Mouse (Mus musculus): ENCODE results near the gene Unc93b1. TPM values are rescaled to one million over a fixed set of nuclear protein-coding genes. Genes with fewer than 3 reads are reported as not detected.

The Unc93b1 gene
- polyA plus RNA-seq, 1 experiment from 2014 or later, result 48.1 TPM

DNA sequence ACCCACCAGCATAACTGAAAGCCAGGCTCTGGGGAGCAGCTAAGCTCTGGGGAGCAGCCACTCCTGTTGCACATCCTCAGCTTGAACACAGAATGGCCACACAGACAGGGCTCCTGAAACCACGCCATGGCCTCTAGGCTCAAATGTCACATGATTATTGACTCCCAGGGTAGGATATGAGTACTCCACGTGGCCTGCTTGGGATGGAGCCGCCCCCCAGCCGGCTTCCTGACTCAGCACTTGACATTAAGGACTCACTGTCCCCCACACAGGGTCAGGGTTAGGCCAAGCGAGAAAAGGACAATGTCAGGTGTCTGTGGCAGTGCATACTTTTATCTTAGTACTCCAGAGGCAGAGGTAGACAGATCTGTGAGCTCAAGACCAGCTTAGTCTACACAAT is 24.8 kb upstream of the Unc93b1 start:
- Histone ChIP-seq H3K4me1 (ENCODE audit: insufficient read depth) (peaks cover 46% of the 10 kb centered on the region), H3K9me3 (ENCODE audit: low read length) (no peaks in the 10 kb centered on the region), H3K27ac (ENCODE audit: low read depth) (no peak overlapping the region), H3K36me3 (replicated peaks; ENCODE audit: insufficient read depth, low read length) (peaks cover 18% of the 10 kb centered on the region), H3K4me2 (ENCODE audit: low read depth, low read length) (no peak overlapping the region), H3K27me3 (ENCODE audit: insufficient read depth, low read length) (no peaks in the 10 kb centered on the region), H3K4me3 (ENCODE audit: low read depth, low read length) (no peak overlapping the region), H3K9ac (replicated peaks) (no peak overlapping the region)
- no peak for DNase-seq
- ATAC-seq, result no peak
- TF ChIP-seq EP300 (IDR thresholded peaks at IDR 0.05; ENCODE audit: low read depth) (no peak), CTCF (IDR thresholded peaks at IDR 0.05; ENCODE audit: low read depth) (no peak)
- WGBS (ENCODE audit: insufficient replicate concordance), result 63% methylated on average over 5 of the region's 5 CpGs

DNA sequence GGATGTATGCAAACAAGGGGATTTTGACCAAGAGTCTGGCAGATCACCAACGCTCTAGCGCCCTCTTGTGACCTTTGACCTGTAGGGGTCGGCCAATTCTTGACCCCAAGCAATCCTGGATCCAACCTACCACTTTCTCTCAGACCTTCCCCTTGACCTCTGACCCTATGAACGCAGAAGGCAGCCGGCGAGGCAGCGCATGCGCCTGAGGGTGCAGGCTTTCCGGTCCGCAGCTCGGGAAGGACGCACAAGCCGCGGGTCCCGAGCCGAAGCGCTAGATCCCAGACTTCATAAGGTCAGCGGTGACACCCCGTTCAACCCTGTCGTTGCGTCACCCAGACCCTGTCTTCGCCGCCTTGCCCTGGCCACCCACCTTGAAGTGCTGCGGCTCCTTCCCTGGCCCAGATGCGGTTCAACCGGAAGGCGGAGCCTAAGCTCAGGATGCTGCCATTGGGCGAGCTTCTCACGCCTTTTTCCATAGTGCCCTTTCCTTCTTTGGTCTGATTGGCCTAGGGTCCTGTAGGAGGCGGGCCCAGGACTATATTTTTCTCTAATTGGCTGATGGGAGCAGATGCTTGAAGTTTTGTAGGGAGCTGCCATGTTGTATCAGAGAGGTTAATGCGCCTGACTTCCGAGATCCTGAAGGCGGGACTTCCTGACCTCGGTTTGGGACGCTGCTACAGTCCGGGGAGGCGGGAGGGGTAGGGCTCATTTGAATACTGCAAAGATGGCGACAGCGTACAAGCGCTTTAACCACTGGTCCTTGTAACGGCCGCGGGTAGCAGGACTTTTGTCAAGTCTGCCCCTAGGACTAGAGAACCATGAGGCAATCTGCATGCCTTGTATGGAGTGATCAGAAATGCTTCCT is 22.4 kb upstream of the Unc93b1 start, which contains the start of gene Ndufs8:
Ndufs8 (minus strand) TSS at position 438 of the 868 bp plus-strand sequence.
- Histone ChIP-seq H3K36me3 (replicated peaks; ENCODE audit: insufficient read depth, low read length) (peaks cover 18% of the 10 kb centered on the region), H3K27me3 (ENCODE audit: insufficient read depth, low read length) (no peaks in the 10 kb centered on the region), H3K4me3 (ENCODE audit: low read depth, low read length) (peak within 1 kb of the TSS; percentile 58), H3K9ac (replicated peaks) (peak within 1 kb of the TSS; percentile 52), H3K9me3 (ENCODE audit: low read length) (no peaks in the 10 kb centered on the region), H3K27ac (ENCODE audit: low read depth) (peak within 1 kb of the TSS; percentile 70), H3K4me1 (ENCODE audit: insufficient read depth) (peaks cover 34% of the 10 kb centered on the region), H3K4me2 (ENCODE audit: low read depth, low read length) (peak within 1 kb of the TSS; percentile 76)
- DNase-seq (peak; percentile 91), ATAC-seq (peak; percentile 96)
- under 1% methylated on average over 43 of the region's 43 CpGs for WGBS (ENCODE audit: insufficient replicate concordance)
- TF ChIP-seq EP300 (IDR thresholded peaks at IDR 0.05; ENCODE audit: low read depth) (no peak), CTCF (IDR thresholded peaks at IDR 0.05; ENCODE audit: low read depth) (peak; percentile 50)

DNA sequence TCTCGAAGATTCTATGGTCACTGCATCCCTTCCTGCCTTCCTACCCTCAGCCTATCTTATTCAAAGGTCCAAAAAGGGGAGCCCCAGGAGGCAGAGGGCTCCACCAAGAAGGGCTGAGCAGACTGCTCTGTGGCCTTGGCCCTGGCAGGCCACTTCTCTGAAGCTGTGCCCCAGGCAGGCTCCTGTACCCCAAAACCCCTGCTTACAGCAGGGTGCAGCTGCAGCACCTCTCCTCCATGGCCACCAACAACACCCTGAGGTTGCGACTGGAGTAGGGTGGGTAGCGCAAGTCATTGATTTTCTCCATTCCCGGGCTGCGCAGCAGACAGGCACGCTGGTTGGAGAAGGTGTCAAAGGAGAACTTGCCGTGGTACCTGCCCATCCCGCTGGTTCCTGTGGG is 21.3 kb upstream of the Unc93b1 start:
- no peaks in the 10 kb centered on the region for H3K9me3 ChIP-seq (ENCODE audit: low read length)
- TF ChIP-seq EP300 (IDR thresholded peaks at IDR 0.05; ENCODE audit: low read depth) (no peak), CTCF (IDR thresholded peaks at IDR 0.05; ENCODE audit: low read depth) (no peak)
- peak overlapping the region; percentile 60 for H3K27ac ChIP-seq (ENCODE audit: low read depth)
- DNase-seq, result no peak
- H3K9ac ChIP-seq (replicated peaks), result peak overlapping the region; percentile 47
- peak overlapping the region; percentile 58 for H3K4me3 ChIP-seq (ENCODE audit: low read depth, low read length)
- no peak for ATAC-seq
- peak overlapping the region; percentile 76 for H3K4me2 ChIP-seq (ENCODE audit: low read depth, low read length)
- WGBS (ENCODE audit: insufficient replicate concordance), result 73% methylated on average over 8 of the region's 8 CpGs
- no peaks in the 10 kb centered on the region for H3K27me3 ChIP-seq (ENCODE audit: insufficient read depth, low read length)
- H3K36me3 ChIP-seq (replicated peaks; ENCODE audit: insufficient read depth, low read length), result peaks cover 15% of the 10 kb centered on the region
- peaks cover 26% of the 10 kb centered on the region for H3K4me1 ChIP-seq (ENCODE audit: insufficient read depth)

DNA sequence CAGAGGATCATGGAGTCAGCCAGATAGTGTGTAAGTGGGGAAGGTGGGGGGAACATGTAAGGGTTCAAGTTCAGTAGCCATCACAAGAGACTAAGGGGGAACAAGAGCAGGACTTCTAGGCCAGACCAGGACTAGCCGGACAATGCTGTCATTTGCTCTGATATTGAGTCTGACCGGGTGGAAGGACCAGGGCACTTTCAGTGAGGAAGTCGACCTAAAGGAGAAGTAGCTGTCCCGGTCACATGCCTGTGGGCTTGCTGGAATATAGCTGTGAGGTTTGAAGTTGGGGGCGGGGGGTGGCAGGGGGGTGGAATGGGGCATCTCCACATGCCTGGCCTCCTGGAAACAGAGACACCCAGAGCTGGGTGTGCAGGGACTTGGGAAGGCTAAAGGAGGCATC is 20.5 kb upstream of the Unc93b1 start:
- no peaks in the 10 kb centered on the region for H3K9me3 ChIP-seq (ENCODE audit: low read length)
- TF ChIP-seq CTCF (IDR thresholded peaks at IDR 0.05; ENCODE audit: low read depth) (no peak), EP300 (IDR thresholded peaks at IDR 0.05; ENCODE audit: low read depth) (no peak)
- no peak overlapping the region for H3K4me2 ChIP-seq (ENCODE audit: low read depth, low read length)
- no peak for DNase-seq
- ATAC-seq, result no peak
- H3K27me3 ChIP-seq (ENCODE audit: insufficient read depth, low read length), result no peaks in the 10 kb centered on the region
- peaks cover 26% of the 10 kb centered on the region for H3K4me1 ChIP-seq (ENCODE audit: insufficient read depth)
- 51% methylated on average over 5 of the region's 5 CpGs for WGBS (ENCODE audit: insufficient replicate concordance)
- H3K4me3 ChIP-seq (ENCODE audit: low read depth, low read length), result no peak overlapping the region
- no peak overlapping the region for H3K9ac ChIP-seq (replicated peaks)
- H3K36me3 ChIP-seq (replicated peaks; ENCODE audit: insufficient read depth, low read length), result peaks cover 8% of the 10 kb centered on the region; the same call in 1 of the 2 replicates
- peak overlapping the region; percentile 60; the same call in 1 of the 2 replicates for H3K27ac ChIP-seq (ENCODE audit: low read depth)

DNA sequence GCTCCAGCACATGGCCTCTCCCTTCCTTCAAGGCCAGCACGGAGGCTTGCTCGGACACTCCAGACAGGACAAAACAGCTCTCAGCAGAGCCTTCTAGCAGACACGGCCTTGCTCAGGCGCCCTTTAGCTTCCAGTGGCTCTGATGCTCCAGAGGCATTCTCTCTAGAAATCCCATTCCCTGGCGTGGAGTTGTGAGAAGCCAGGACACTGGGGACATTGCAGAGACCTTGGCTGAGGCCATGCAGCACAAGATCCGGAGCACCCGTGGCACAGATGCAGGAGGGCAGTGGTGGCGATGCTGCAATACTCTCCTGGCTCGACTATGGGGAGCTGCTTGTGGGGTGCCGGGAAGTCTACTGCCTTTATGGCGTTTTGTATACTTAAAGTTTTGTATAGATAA is 18.3 kb upstream of the Unc93b1 start:
- no peak for TF ChIP-seq CTCF (IDR thresholded peaks at IDR 0.05; ENCODE audit: low read depth)
- TF ChIP-seq EP300 (IDR thresholded peaks at IDR 0.05; ENCODE audit: low read depth), result no peak
- H3K4me2 ChIP-seq (ENCODE audit: low read depth, low read length), result no peak overlapping the region
- no peaks in the 10 kb centered on the region for H3K36me3 ChIP-seq (replicated peaks; ENCODE audit: insufficient read depth, low read length)
- no peak overlapping the region for H3K4me3 ChIP-seq (ENCODE audit: low read depth, low read length)
- H3K27me3 ChIP-seq (ENCODE audit: insufficient read depth, low read length), result no peaks in the 10 kb centered on the region
- 74% methylated on average over 11 of the region's 11 CpGs for WGBS (ENCODE audit: insufficient replicate concordance)
- no peak overlapping the region for H3K27ac ChIP-seq (ENCODE audit: low read depth)
- H3K9me3 ChIP-seq (ENCODE audit: low read length), result no peaks in the 10 kb centered on the region
- H3K4me1 ChIP-seq (ENCODE audit: insufficient read depth), result peaks cover 22% of the 10 kb centered on the region
- no peak overlapping the region for H3K9ac ChIP-seq (replicated peaks)
- no peak for ATAC-seq
- DNase-seq, result no peak

DNA sequence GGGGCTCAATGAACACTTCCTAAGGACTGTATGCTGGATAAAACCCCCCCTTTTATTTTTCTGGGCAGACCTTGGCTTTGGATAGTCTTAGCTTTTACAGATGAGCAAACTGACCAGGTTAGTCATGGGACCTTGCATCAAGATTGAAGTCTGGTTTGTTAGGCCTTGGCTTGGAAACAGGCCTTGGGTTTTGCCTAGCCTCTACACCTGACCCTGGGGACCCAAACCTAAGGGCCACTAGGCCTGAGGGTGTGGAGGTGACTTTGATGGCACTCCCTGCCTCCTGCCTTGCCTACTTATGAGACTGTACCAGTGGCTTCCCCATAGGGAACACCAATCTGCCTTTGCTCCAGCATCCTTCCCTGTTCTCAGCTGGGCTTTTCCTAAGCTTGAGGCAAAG is 15.1 kb upstream of the Unc93b1 start:
- Histone ChIP-seq H3K36me3 (replicated peaks; ENCODE audit: insufficient read depth, low read length) (no peaks in the 10 kb centered on the region), H3K27me3 (ENCODE audit: insufficient read depth, low read length) (no peaks in the 10 kb centered on the region), H3K4me2 (ENCODE audit: low read depth, low read length) (no peak overlapping the region), H3K27ac (ENCODE audit: low read depth) (no peak overlapping the region), H3K4me1 (ENCODE audit: insufficient read depth) (peaks cover 22% of the 10 kb centered on the region), H3K9me3 (ENCODE audit: low read length) (no peaks in the 10 kb centered on the region), H3K9ac (replicated peaks) (no peak overlapping the region), H3K4me3 (ENCODE audit: low read depth, low read length) (no peak overlapping the region)
- no peak for DNase-seq
- ATAC-seq, result no peak
- TF ChIP-seq EP300 (IDR thresholded peaks at IDR 0.05; ENCODE audit: low read depth), result no peak
- no peak for TF ChIP-seq CTCF (IDR thresholded peaks at IDR 0.05; ENCODE audit: low read depth)
